Mouse (Mus musculus) limb, embryonic 14.5 days (tissue): ENCODE measurements around the gene Olfr354. TPM values are rescaled to one million over a fixed set of nuclear protein-coding genes. Genes with fewer than 3 reads are reported as not detected.

Experiments used
- ATAC-seq: fragments of 200-750 bp; cut with Nextera tagmentation; 2 replicates; pipeline ENCODE4 v1.8.0; 2017; ENCODE audit warnings: low read depth, moderate number of reproducible peaks, moderate TSS enrichment; ENCODE audit not compliant: low FRiP score
- DNase-seq: peaks from one replicate; pipeline ENCODE4 v3.0.0-alpha.2; 2015; ENCODE audit warnings: low spot score
- H3K27ac ChIP-seq: fragments of 300-500 bp; sonication (generic); replicated peaks from 2 replicates; pipeline ENCODE4 v1.5.1; 2014; ENCODE audit warnings: low read depth, mild to moderate bottlenecking, low read length, moderate library complexity, mixed read lengths
- H3K27me3 ChIP-seq: fragments of 300-500 bp; sonication (generic); 2 replicates; pipeline ENCODE4 v1.6.1; 2014; ENCODE audit warnings: low read length, mixed read lengths; ENCODE audit not compliant: control insufficient read depth, insufficient read depth
- H3K36me3 ChIP-seq: fragments of 300-500 bp; sonication (generic); 2 replicates; pipeline ENCODE4 v1.6.1; 2014; ENCODE audit warnings: mild to moderate bottlenecking, low read length, moderate library complexity, mixed read lengths; ENCODE audit not compliant: control insufficient read depth, insufficient read depth
- H3K4me1 ChIP-seq: fragments of 300-500 bp; sonication (generic); 2 replicates; pipeline ENCODE4 v1.6.1; 2014; ENCODE audit warnings: antibody characterized with exemption, low read length, mixed read lengths; ENCODE audit not compliant: control insufficient read depth, insufficient read depth
- H3K4me2 ChIP-seq: fragments of 300-500 bp; sonication (generic); replicated peaks from 2 replicates; pipeline ENCODE4 v1.6.1; 2014; ENCODE audit warnings: low read depth, mild to moderate bottlenecking, low read length, moderate library complexity; ENCODE audit not compliant: severe bottlenecking
- H3K4me3 ChIP-seq: fragments of 300-500 bp; sonication (generic); replicated peaks from 2 replicates; pipeline ENCODE4 v1.5.1; 2014; ENCODE audit warnings: low read length
- H3K9ac ChIP-seq: fragments of 300-500 bp; sonication (generic); 2 replicates; pipeline ENCODE4 v1.6.1; 2014; ENCODE audit warnings: mild to moderate bottlenecking, low read depth, low read length, moderate library complexity; ENCODE audit not compliant: severe bottlenecking
- H3K9me3 ChIP-seq: fragments of 300-500 bp; sonication (generic); 2 replicates; pipeline ENCODE4 v1.6.1; 2016; ENCODE audit warnings: low read length; ENCODE audit not compliant: control insufficient read depth
- POLR2A ChIP-seq: fragments of 200-500 bp; IDR thresholded peaks from 2 replicates; pipeline ENCODE4 v1.8.0; 2012; ENCODE audit warnings: inconsistent platforms, mild to moderate bottlenecking, moderate library complexity, borderline replicate concordance; ENCODE audit not compliant: insufficient read depth, insufficient read length; ENCODE audit errors: extremely low read depth
- whole genome bisulfite sequencing: fragments of 180-500 bp; shearing (Covaris S2); extraction: QIAGEN DNeasy Blood & Tissue Kit; methylation state at CpG from one replicate; pipeline ENCODE4 v1.1.7; 2014; 5-methylcytosine and 5-hydroxymethylcytosine counted together
- polyA plus RNA-seq, 2 experiments: library from polyadenylated mRNA; depleted of rRNA in 1 of 2; stranded (reverse) in 1 of 2; unstranded in 1 of 2; fragments of >200 nt; fragmentation: Nextera tagmentation in 1 of 2; extraction: Ambion mirVana in 1 of 2; gene quantifications; 2 replicates each; pipeline versions ENCODE4 v1.2.1 to v1.2.3; 2012 to 2014

Gene Olfr354
- polyA plus RNA-seq (2012; rRNA removed), result not detected in 2 replicates
- polyA plus RNA-seq (2014; fragmentation: Nextera tagmentation; extraction: Ambion mirVana), result not detected in 2 replicates

GRCm38 (mm10) chr2:36905380-36905779, at the start of gene Olfr354:
TSS of gene Olfr354 (plus strand) at chr2:36905680.
- no peak for TF ChIP-seq POLR2A
- H3K27me3 ChIP-seq, result no peaks in the 10 kb centered on the region
- no peak within 1 kb of the TSS for H3K4me2 ChIP-seq
- no peak within 1 kb of the TSS for H3K27ac ChIP-seq
- no peak for DNase-seq
- no peak for ATAC-seq
- no peaks in the 10 kb centered on the region for H3K36me3 ChIP-seq
- H3K9ac ChIP-seq, result no peak within 1 kb of the TSS
- H3K9me3 ChIP-seq, result no peaks in the 10 kb centered on the region
- H3K4me1 ChIP-seq, result no peaks in the 10 kb centered on the region
- H3K4me3 ChIP-seq, result no peak within 1 kb of the TSS

DNA sequence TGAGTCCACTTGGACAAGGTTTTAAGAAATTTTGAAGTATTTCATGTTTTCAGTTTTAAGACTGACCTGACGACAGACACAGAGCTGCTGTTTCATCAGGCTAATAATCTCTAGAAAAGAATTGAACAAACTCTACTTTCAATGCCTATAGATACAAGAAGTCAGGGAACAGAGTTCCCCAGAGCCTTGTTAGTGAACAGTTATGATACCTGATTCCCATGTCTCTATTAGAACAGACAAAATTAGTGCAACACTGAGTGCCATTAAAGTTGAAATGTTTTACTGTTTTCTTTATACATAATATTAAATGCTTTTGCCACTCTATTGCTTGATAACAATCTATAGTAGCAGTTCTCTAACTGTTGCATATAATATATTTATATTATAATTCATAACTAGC, 42.9 kb upstream of the Olfr354 start, which contains the start of gene Olfr351:
Gene Olfr351, minus strand, starts transcription at position 101 of the 400 bp plus-strand sequence.
- no peaks in the 10 kb centered on the region for H3K4me1 ChIP-seq
- no peak within 1 kb of the TSS for H3K4me2 ChIP-seq
- WGBS, result 85% methylated on average over 1 of the region's 1 CpGs
- no peak for TF ChIP-seq POLR2A
- H3K9me3 ChIP-seq, result no peaks in the 10 kb centered on the region
- H3K9ac ChIP-seq, result no peak within 1 kb of the TSS
- H3K27me3 ChIP-seq, result no peaks in the 10 kb centered on the region
- ATAC-seq, result no peak
- H3K4me3 ChIP-seq, result no peak within 1 kb of the TSS
- H3K36me3 ChIP-seq, result no peaks in the 10 kb centered on the region
- no peak within 1 kb of the TSS for H3K27ac ChIP-seq
- DNase-seq, result no peak

GRCm38 (mm10) chr2:36868160-36868559, 37.3 kb upstream of the Olfr354 start, which contains the start of gene Olfr352:
TSS of gene Olfr352 (plus strand) at chr2:36868460.
- WGBS, result 69% methylated on average over 1 of the region's 1 CpGs
- H3K9ac ChIP-seq, result no peak within 1 kb of the TSS
- H3K36me3 ChIP-seq, result no peaks in the 10 kb centered on the region
- ATAC-seq, result no peak
- H3K4me2 ChIP-seq, result no peak within 1 kb of the TSS
- no peak within 1 kb of the TSS for H3K27ac ChIP-seq
- no peak within 1 kb of the TSS for H3K4me3 ChIP-seq
- DNase-seq, result no peak
- H3K9me3 ChIP-seq, result no peaks in the 10 kb centered on the region
- no peak for TF ChIP-seq POLR2A
- no peaks in the 10 kb centered on the region for H3K27me3 ChIP-seq
- H3K4me1 ChIP-seq, result no peaks in the 10 kb centered on the region

GRCm38 (mm10) chr2:36892836-36893235, 12.6 kb upstream of the Olfr354 start, which contains the start of gene Olfr353:
TSS of gene Olfr353 (minus strand) at chr2:36892936.
- H3K9me3 ChIP-seq, result no peaks in the 10 kb centered on the region
- DNase-seq (no peak), ATAC-seq (no peak)
- no peaks in the 10 kb centered on the region for H3K36me3 ChIP-seq
- no peak within 1 kb of the TSS for H3K9ac ChIP-seq
- no peak within 1 kb of the TSS for H3K4me3 ChIP-seq
- TF ChIP-seq POLR2A, result no peak
- H3K27ac ChIP-seq, result no peak within 1 kb of the TSS
- H3K4me1 ChIP-seq, result no peaks in the 10 kb centered on the region
- no peak within 1 kb of the TSS for H3K4me2 ChIP-seq
- no peaks in the 10 kb centered on the region for H3K27me3 ChIP-seq

- no peaks in the 10 kb centered on the region for H3K36me3 ChIP-seq
- H3K4me1 ChIP-seq, result no peaks in the 10 kb centered on the region
- no peak overlapping the region for H3K4me3 ChIP-seq
- no peak overlapping the region for H3K9ac ChIP-seq
- no peak overlapping the region for H3K27ac ChIP-seq
- DNase-seq (no peak), ATAC-seq (no peak)
- TF ChIP-seq POLR2A, result no peak
- no peak overlapping the region for H3K4me2 ChIP-seq
- no peaks in the 10 kb centered on the region for H3K27me3 ChIP-seq
- H3K9me3 ChIP-seq, result no peaks in the 10 kb centered on the region
Measured at GRCm38 (mm10) chr2:36897114-36897513, 8.4 kb upstream of the Olfr354 start.

GRCm38 (mm10) chr2:36928797-36929196, 23.3 kb downstream of the Olfr354 start, which contains the start of gene Olfr355:
TSS of gene Olfr355 (minus strand) at chr2:36928897.
- no peak for DNase-seq
- H3K9ac ChIP-seq, result no peak within 1 kb of the TSS
- no peak within 1 kb of the TSS for H3K4me2 ChIP-seq
- no peak within 1 kb of the TSS for H3K4me3 ChIP-seq
- no peaks in the 10 kb centered on the region for H3K9me3 ChIP-seq
- no peak for ATAC-seq
- no peaks in the 10 kb centered on the region for H3K4me1 ChIP-seq
- H3K27ac ChIP-seq, result no peak within 1 kb of the TSS
- no peaks in the 10 kb centered on the region for H3K36me3 ChIP-seq
- TF ChIP-seq POLR2A, result no peak
- H3K27me3 ChIP-seq, result no peaks in the 10 kb centered on the region
